Mouse (Mus musculus) embryonic facial prominence, embryonic 11.5 days (tissue): ENCODE data around the gene Akt2. TPM values are rescaled to one million over a fixed set of nuclear protein-coding genes. Genes with fewer than 3 reads are reported as not detected.

Experiments used
- ATAC-seq: fragments of 200-750 bp; cut with Nextera tagmentation; replicated peaks from 2 replicates; pipeline ENCODE4 v1.8.0; 2017; ENCODE audit warnings: low read depth; ENCODE audit not compliant: insufficient number of reproducible peaks, low FRiP score, low TSS enrichment
- DNase-seq: peaks from one replicate; pipeline ENCODE4 v3.0.0-alpha.2; 2015; ENCODE audit warnings: low spot score
- H3K27ac ChIP-seq: fragments of 300-500 bp; sonication (generic); replicated peaks from 2 replicates; pipeline ENCODE4 v1.5.1; 2014; ENCODE audit warnings: mild to moderate bottlenecking, low read depth, low read length, control low read depth
- H3K27me3 ChIP-seq: fragments of 300-500 bp; sonication (generic); 2 replicates; pipeline ENCODE4 v1.6.1; 2014; ENCODE audit warnings: mild to moderate bottlenecking, low read length, moderate library complexity, mixed read lengths; ENCODE audit not compliant: control insufficient read depth, insufficient read depth
- H3K36me3 ChIP-seq: fragments of 300-500 bp; sonication (generic); replicated peaks from 2 replicates; pipeline ENCODE4 v1.6.1; 2014; ENCODE audit warnings: low read depth, mild to moderate bottlenecking, low read length, moderate library complexity, mixed read lengths; ENCODE audit not compliant: control insufficient read depth, insufficient read depth
- H3K4me1 ChIP-seq: fragments of 300-500 bp; sonication (generic); 2 replicates; pipeline ENCODE4 v1.6.1; 2014; ENCODE audit warnings: low read length, mixed read lengths; ENCODE audit not compliant: control insufficient read depth, insufficient read depth
- H3K4me2 ChIP-seq: fragments of 300-500 bp; sonication (generic); 2 replicates; pipeline ENCODE4 v1.6.1; 2014; ENCODE audit warnings: low read depth, mild to moderate bottlenecking, control low read depth, low read length, moderate library complexity
- H3K4me3 ChIP-seq: fragments of 300-500 bp; sonication (generic); 2 replicates; pipeline ENCODE4 v1.5.1; 2014; ENCODE audit warnings: low read depth, low read length, control low read depth
- H3K9ac ChIP-seq: fragments of 300-500 bp; sonication (generic); replicated peaks from 2 replicates; pipeline ENCODE4 v1.6.1; 2014; ENCODE audit warnings: mild to moderate bottlenecking, control low read depth, low read length
- H3K9me3 ChIP-seq: fragments of 300-500 bp; sonication (generic); replicated peaks from 2 replicates; pipeline ENCODE4 v1.6.1; 2016; ENCODE audit warnings: mild to moderate bottlenecking, low read length, inconsistent platforms, mixed read lengths; ENCODE audit not compliant: control insufficient read depth
- WGBS: fragments of 180-500 bp; shearing (Covaris S2); extraction: QIAGEN DNeasy Blood & Tissue Kit; methylation state at CpG from one replicate; pipeline ENCODE4 v1.1.7; 2014; 5-methylcytosine and 5-hydroxymethylcytosine counted together
- polyA plus RNA-seq: library from polyadenylated mRNA; unstranded; fragments of >200 nt; fragmentation: Nextera tagmentation; extraction: Ambion mirVana; gene quantifications from 2 replicates; pipeline ENCODE4 v1.2.1, GENCODE M21; 2014

Gene Akt2
- polyA plus RNA-seq, 1 experiment from 2014 or later = 82.8 TPM

DNA sequence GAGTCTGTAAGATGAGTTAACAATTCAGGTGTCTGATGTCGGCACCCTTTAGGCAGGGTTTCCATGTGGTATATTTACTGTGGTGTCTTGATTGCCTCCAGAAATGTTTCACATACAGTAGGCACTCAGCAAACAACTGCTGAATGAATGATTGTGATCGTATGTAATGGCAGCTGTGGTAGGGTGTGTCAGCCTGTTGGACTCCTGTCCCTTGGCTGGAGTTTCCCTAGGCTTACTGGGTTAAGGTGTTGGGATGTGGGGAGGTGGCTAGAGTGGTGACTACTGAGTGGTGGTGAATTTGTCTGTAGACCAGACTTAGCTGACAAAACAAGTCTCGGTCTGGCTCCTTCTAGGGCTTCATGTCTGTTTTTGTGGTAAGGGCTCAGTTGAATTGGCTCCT lies 19.0 kb downstream of the Akt2 start:
- H3K4me3 ChIP-seq = no peak overlapping the region
- no peak for DNase-seq
- ATAC-seq = no peak
- no peaks in the 10 kb centered on the region for H3K36me3 ChIP-seq
- no peaks in the 10 kb centered on the region for H3K4me1 ChIP-seq
- H3K9ac ChIP-seq = no peak overlapping the region
- H3K4me2 ChIP-seq = no peak overlapping the region
- 97% methylated on average over 3 of the region's 3 CpGs for WGBS
- H3K27ac ChIP-seq = no peak overlapping the region
- no peaks in the 10 kb centered on the region for H3K9me3 ChIP-seq
- H3K27me3 ChIP-seq = no peaks in the 10 kb centered on the region

DNA sequence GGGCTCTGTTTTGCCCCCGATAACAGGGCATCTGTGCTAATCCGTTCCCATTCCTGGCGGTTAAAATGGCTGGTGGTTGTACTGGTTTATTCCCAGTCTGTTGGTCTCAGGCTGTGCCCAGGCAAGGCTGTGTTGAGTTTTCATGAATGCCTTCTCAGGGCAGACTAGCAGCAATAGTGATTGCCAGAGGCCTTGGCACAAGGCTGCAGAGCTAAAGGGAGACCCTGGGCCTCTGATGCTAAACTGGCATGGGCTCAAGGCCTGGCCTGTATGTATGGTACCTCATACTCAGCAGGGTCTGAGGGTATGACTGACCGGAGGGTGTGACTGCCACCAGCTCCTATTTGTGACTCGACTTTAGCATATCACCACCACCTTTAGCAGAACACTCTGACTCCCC lies 19.5 kb downstream of the Akt2 start:
- no peaks in the 10 kb centered on the region; the same call in 1 of the 2 replicates for H3K36me3 ChIP-seq
- H3K9ac ChIP-seq = no peak overlapping the region; the same call in 1 of the 2 replicates
- no peak overlapping the region for H3K4me3 ChIP-seq
- ATAC-seq (no peak), DNase-seq (no peak)
- H3K27me3 ChIP-seq = no peaks in the 10 kb centered on the region
- H3K27ac ChIP-seq = no peak overlapping the region
- no peak overlapping the region for H3K4me2 ChIP-seq
- H3K9me3 ChIP-seq = no peaks in the 10 kb centered on the region
- 90% methylated on average over 5 of the region's 5 CpGs for WGBS
- H3K4me1 ChIP-seq = no peaks in the 10 kb centered on the region

DNA sequence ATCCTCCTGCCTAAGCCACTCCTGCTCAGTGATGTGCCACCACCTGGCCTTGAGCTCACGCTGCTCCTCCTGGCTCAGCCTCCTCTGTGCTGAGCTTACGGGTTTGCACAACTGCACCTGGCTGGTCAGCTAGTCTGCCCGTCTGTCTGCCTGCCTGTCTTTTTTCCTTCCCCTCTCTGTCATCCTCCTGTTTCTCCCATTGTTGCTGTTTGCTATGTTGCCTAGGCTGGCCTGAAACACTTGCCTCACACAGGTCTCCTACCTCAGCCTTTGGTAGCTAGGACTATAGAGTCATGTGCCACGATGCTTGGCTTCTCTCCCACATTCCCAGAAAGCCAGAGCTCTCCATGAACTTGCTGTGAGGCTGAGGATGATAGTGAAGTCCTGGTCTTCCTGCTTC lies 21.6 kb downstream of the Akt2 start:
- Histone ChIP-seq H3K4me1 (no peaks in the 10 kb centered on the region), H3K9ac (no peak overlapping the region), H3K9me3 (no peaks in the 10 kb centered on the region), H3K4me2 (no peak overlapping the region), H3K27ac (no peak overlapping the region), H3K36me3 (no peaks in the 10 kb centered on the region; the same call in 1 of the 2 replicates), H3K27me3 (no peaks in the 10 kb centered on the region), H3K4me3 (no peak overlapping the region)
- WGBS = 86% methylated on average over 4 of the region's 4 CpGs
- ATAC-seq (no peak), DNase-seq (no peak)

DNA sequence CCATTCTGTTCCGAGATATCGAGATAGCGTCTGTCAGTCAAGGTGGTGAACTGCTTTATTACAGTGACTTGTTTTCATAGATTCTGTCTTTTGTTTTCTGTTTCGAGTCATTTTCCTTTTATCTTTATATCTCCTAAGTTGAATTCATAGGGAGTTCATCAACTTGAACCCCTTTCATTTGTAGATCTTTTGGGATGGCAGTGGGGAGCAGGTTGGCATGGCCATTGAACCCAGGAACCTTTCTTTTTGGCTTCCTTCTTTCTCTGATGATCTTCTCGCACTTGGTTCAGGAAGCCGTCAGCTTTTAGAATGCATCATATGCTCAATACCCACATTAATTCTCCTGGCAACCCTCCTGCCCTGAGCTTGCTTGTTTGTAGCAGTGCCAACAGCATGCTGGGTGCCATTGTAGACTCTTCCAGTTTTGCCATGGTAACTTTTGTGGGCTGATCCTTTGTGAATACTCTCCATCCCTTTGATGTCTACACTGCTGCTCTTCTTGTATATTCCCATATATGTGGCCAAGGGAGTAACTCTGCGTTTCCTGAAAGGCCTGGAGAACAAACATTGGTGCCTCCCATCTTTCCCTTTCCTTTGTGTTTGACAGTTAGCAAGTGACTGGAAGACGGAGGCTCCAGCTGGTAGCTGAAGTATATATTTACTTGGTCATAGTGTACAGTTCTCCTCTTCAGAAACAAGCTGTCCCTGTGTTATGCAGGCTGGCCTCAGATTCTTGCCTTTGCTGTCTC lies 22.6 kb downstream of the Akt2 start:
- 82% methylated on average over 8 of the region's 8 CpGs for WGBS
- DNase-seq = no peak
- H3K4me2 ChIP-seq = no peak overlapping the region
- ATAC-seq = no peak
- H3K4me1 ChIP-seq = no peaks in the 10 kb centered on the region
- H3K4me3 ChIP-seq = no peak overlapping the region
- no peaks in the 10 kb centered on the region for H3K27me3 ChIP-seq
- no peaks in the 10 kb centered on the region; the same call in 1 of the 2 replicates for H3K36me3 ChIP-seq
- no peaks in the 10 kb centered on the region for H3K9me3 ChIP-seq
- no peak overlapping the region for H3K9ac ChIP-seq
- H3K27ac ChIP-seq = no peak overlapping the region

DNA sequence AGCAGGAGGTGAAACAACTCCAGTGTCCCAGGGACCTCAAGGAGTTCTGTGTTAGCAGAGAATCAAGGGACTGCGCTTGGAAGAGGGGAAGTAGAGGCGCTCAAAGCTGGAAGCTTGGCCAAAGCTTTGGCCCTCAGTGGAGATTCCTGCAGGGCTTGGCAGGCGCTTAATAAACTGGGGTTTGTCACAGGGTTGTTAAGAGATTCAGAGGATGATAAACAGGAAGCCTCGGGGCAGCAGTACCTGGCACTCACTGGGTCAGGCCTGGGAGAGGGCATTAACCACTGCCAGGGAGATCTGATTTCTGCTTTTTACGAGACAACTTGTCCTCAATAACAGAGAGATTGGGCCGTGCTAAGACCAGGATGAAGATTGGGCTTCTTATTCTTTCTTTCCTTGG lies 29.7 kb downstream of the Akt2 start:
- Histone ChIP-seq H3K4me3 (no peak overlapping the region), H3K9ac (no peak overlapping the region), H3K36me3 (no peaks in the 10 kb centered on the region; the same call in 1 of the 2 replicates), H3K9me3 (no peaks in the 10 kb centered on the region), H3K4me1 (no peaks in the 10 kb centered on the region), H3K27me3 (no peaks in the 10 kb centered on the region), H3K27ac (no peak overlapping the region), H3K4me2 (no peak overlapping the region)
- ATAC-seq (no peak), DNase-seq (no peak)
- 88% methylated on average over 6 of the region's 6 CpGs for WGBS

DNA sequence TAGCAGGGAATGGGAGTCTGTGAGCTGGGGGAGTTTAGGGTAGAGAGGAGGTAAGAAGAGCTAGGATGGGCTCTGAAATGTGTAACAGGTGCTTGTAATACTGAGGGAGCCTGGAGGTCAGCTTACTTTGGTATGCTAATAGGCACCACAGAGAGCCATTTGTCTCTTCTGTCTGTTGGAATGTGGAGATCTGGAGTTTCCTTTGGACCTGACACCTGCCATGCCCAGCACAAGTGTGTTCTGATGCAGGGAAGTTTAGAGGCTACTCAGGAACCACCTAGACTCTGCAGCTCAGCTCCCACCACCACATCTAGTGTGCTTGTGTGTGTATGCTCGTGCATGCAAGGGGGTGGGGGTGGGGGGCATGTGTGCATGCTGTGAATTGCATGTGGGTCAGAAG lies 30.9 kb downstream of the Akt2 start:
- Histone ChIP-seq H3K36me3 (no peaks in the 10 kb centered on the region; the same call in 1 of the 2 replicates), H3K27me3 (no peaks in the 10 kb centered on the region), H3K4me2 (no peak overlapping the region), H3K27ac (no peak overlapping the region), H3K4me3 (no peak overlapping the region), H3K9me3 (no peaks in the 10 kb centered on the region), H3K4me1 (no peaks in the 10 kb centered on the region), H3K9ac (no peak overlapping the region)
- 64% methylated on average over 1 of the region's 1 CpGs for whole genome bisulfite sequencing
- no peak for DNase-seq
- no peak for ATAC-seq

DNA sequence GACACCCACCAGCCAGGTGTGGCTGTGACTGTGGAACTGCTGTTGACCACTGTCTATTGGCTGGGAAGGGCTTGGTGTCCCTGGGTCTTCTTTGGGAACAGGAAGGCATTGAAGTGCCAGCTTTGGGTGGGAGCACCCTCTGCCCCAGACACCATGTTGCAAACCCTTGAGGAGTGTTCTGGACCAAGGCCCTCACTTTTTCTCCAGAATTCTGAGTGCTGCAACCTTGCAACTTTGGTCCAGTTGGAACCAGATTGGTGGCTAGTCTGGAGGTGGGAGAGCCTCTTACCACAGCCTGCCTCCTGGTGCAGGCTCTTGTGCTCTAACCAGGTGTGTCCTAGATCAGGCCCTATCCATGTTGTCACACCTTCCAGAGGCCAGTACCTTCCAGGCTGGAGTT lies 33.6 kb downstream of the Akt2 start:
- H3K4me3 ChIP-seq = no peak overlapping the region
- no peak for DNase-seq
- no peak overlapping the region for H3K27ac ChIP-seq
- H3K9me3 ChIP-seq = no peaks in the 10 kb centered on the region
- H3K9ac ChIP-seq = no peak overlapping the region
- no peaks in the 10 kb centered on the region for H3K27me3 ChIP-seq
- no peak for ATAC-seq
- H3K4me1 ChIP-seq = no peaks in the 10 kb centered on the region
- H3K36me3 ChIP-seq = peaks cover 3% of the 10 kb centered on the region; the same call in 1 of the 2 replicates
- H3K4me2 ChIP-seq = no peak overlapping the region

DNA sequence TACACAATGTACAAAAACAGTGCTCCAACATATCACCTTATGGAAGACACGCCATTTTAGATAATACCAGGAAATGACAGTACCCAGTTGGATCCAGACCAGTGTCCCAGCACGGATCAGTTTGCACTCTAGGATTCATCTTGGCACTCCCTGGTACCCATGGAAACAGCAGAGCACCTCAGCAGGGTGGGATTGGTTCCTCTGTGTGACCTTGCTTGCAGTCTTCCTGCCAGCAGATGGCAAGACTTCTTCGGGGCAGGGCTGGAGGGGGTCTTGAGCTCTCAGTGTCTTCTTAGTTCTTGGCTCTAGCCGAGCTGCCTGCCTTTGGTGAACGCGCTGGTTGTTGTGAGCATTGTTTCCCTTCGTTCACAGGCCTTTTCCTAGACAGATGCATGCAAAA lies 36.4 kb downstream of the Akt2 start:
- peaks cover 3% of the 10 kb centered on the region for H3K36me3 ChIP-seq
- 92% methylated on average over 7 of the region's 7 CpGs for WGBS
- DNase-seq (no peak), ATAC-seq (no peak)
- H3K9ac ChIP-seq = no peak overlapping the region
- no peak overlapping the region for H3K4me3 ChIP-seq
- H3K4me1 ChIP-seq = no peaks in the 10 kb centered on the region
- no peak overlapping the region for H3K4me2 ChIP-seq
- no peaks in the 10 kb centered on the region for H3K9me3 ChIP-seq
- H3K27me3 ChIP-seq = no peaks in the 10 kb centered on the region
- no peak overlapping the region for H3K27ac ChIP-seq
